Mouse (Mus musculus) ES-E14 (cell line): ENCODE measurements at regions not wholly inside any gene's neighbourhood (a gene's known extent, or its start where the extent isn't known, plus 50 kb on each side); places are given as distances from the start of the nearest gene placed in this dataset.

Source experiments
- DNase-seq: peaks from one replicate; pipeline ENCODE4 v3.0.0-alpha.2; 2013; ENCODE audit warnings: low read depth, low spot score
- H3K27ac ChIP-seq: 2 replicates; pipeline ENCODE4 v1.5.1; 2012; ENCODE audit warnings: low read depth, mild to moderate bottlenecking, low read length, moderate library complexity, mixed read lengths; ENCODE audit not compliant: poor library complexity, insufficient read depth, severe bottlenecking
- H3K36me3 ChIP-seq: 2 replicates; pipeline ENCODE4 v1.6.1; 2012; ENCODE audit warnings: mild to moderate bottlenecking, low read length, moderate library complexity, mixed read lengths; ENCODE audit not compliant: control insufficient read depth, poor library complexity, insufficient read depth, severe bottlenecking
- H3K4me1 ChIP-seq, 2 experiments: fragments of 150-350 bp in 1 of 2; sonication (generic) in 1 of 2; 2 replicates each; pipeline ENCODE4 v1.6.1; 2012; ENCODE audit warnings: low read length in 2 of 2, mild to moderate bottlenecking in 1 of 2, mixed read lengths in 1 of 2; ENCODE audit not compliant: control insufficient read depth in 2 of 2, insufficient read depth in 2 of 2, poor library complexity in 1 of 2
- H3K4me3 ChIP-seq, 2 experiments: fragments of 150-350 bp in 1 of 2; sonication (generic) in 1 of 2; 2 replicates each; pipeline ENCODE4 v1.5.1; 2012; ENCODE audit warnings: low read length in 2 of 2, low read depth in 1 of 2, mild to moderate bottlenecking in 1 of 2, mixed read lengths in 1 of 2; ENCODE audit not compliant: insufficient read depth in 1 of 2, poor library complexity in 1 of 2, severe bottlenecking in 1 of 2
- H3K9ac ChIP-seq: 2 replicates; pipeline ENCODE4 v1.6.1; 2012; ENCODE audit warnings: low read depth, mild to moderate bottlenecking, low read length, mixed read lengths; ENCODE audit not compliant: poor library complexity, insufficient read depth, severe bottlenecking
- H3K9me3 ChIP-seq: fragments of 150-350 bp; sonication (generic); 2 replicates; pipeline ENCODE4 v1.6.1; 2012; ENCODE audit warnings: low read depth, mild to moderate bottlenecking, low read length; ENCODE audit not compliant: control insufficient read depth, insufficient read depth
- CHD2 ChIP-seq: IDR thresholded peaks from 2 replicates; pipeline ENCODE4 v1.6.1; 2014; ENCODE audit warnings: mild to moderate bottlenecking, low read depth, low read length, inconsistent platforms
- HCFC1 ChIP-seq: IDR thresholded peaks from 2 replicates; pipeline ENCODE4 v1.6.1; 2012; ENCODE audit warnings: low read length, inconsistent platforms, borderline replicate concordance; ENCODE audit not compliant: insufficient read depth
- MAFK ChIP-seq: IDR thresholded peaks from 2 replicates; pipeline ENCODE4 v1.6.1; 2014; ENCODE audit warnings: mild to moderate bottlenecking, low read depth, low read length, inconsistent platforms; ENCODE audit not compliant: insufficient read depth
- ZC3H11A ChIP-seq: IDR thresholded peaks from 2 replicates; pipeline ENCODE4 v1.6.1; 2012; ENCODE audit warnings: low read depth, mild to moderate bottlenecking, inconsistent platforms, low read length, borderline replicate concordance
- ZNF384 ChIP-seq: IDR thresholded peaks from 2 replicates; pipeline ENCODE4 v1.6.1; 2012; ENCODE audit warnings: low read depth, low read length, inconsistent platforms
- in situ Hi-C, 2 experiments: fragments of 600-800 bp; cut with MboI; formaldehyde crosslinking; loops; one replicate each; pipeline ENCODE4 v1.15.1; 2025; ENCODE audit warnings: low sequenced_read_pairs in 2 of 2, inconsistent platforms in 1 of 2; ENCODE audit not compliant: unreplicated experiment in 2 of 2

- TF ChIP-seq ZC3H11A (no peak), CHD2 (no peak), MAFK (no peak), ZNF384 (no peak), HCFC1 (no peak)
- no peaks in the 10 kb centered on the region for H3K4me1 ChIP-seq
These were observed 353.0 kb downstream of the Ets1 start for GRCm38 (mm10) chr9:32989006-32989405.

GRCm38 (mm10) chr9:32998323-32998722 is 362.3 kb downstream of the Ets1 start:
- H3K4me1 ChIP-seq: no peaks in the 10 kb centered on the region
- no peak overlapping the region for H3K9ac ChIP-seq
- in situ Hi-C loops: no loop called here
- H3K36me3 ChIP-seq: no peaks in the 10 kb centered on the region
- H3K27ac ChIP-seq: no peak overlapping the region
- no peak for DNase-seq
- no peak overlapping the region for H3K4me3 ChIP-seq
- TF ChIP-seq CHD2 (no peak), MAFK (peak; percentile 88)
- no peaks in the 10 kb centered on the region for H3K9me3 ChIP-seq

More at GRCm38 (mm10) chr9:32989006-32989405, 353.0 kb downstream of the Ets1 start:
- Histone ChIP-seq H3K4me3 (no peak overlapping the region), H3K36me3 (no peaks in the 10 kb centered on the region), H3K9ac (no peak overlapping the region), H3K9me3 (no peaks in the 10 kb centered on the region), H3K27ac (no peak overlapping the region)
- in situ Hi-C loops: no loop called here
- DNase-seq: no peak

GRCm38 (mm10) chr9:33000691-33001164 is 364.7 kb downstream of the Ets1 start:
- H3K27ac ChIP-seq: no peak overlapping the region
- no peak overlapping the region for H3K9ac ChIP-seq
- in situ Hi-C loops: no loop called here
- TF ChIP-seq HCFC1: no peak
- TF ChIP-seq CHD2: no peak
- TF ChIP-seq ZC3H11A: no peak
- TF ChIP-seq ZNF384: no peak
- TF ChIP-seq MAFK: no peak
- no peak for DNase-seq
- H3K9me3 ChIP-seq: no peaks in the 10 kb centered on the region
- no peaks in the 10 kb centered on the region for H3K36me3 ChIP-seq
- H3K4me1 ChIP-seq: no peaks in the 10 kb centered on the region
- no peak overlapping the region for H3K4me3 ChIP-seq

- no peaks in the 10 kb centered on the region for H3K9me3 ChIP-seq
- TF ChIP-seq ZC3H11A (no peak), HCFC1 (no peak), CHD2 (no peak)
- in situ Hi-C loops: no loop called here
- no peaks in the 10 kb centered on the region for H3K4me1 ChIP-seq
- no peak overlapping the region for H3K9ac ChIP-seq
- no peak overlapping the region for H3K4me3 ChIP-seq
- H3K36me3 ChIP-seq: no peaks in the 10 kb centered on the region
- no peak overlapping the region for H3K27ac ChIP-seq
- DNase-seq: no peak
These were observed 365.3 kb downstream of the Ets1 start for GRCm38 (mm10) chr9:33001165-33001949.

- Histone ChIP-seq H3K9me3 (no peaks in the 10 kb centered on the region), H3K4me3 (no peak overlapping the region), H3K36me3 (no peaks in the 10 kb centered on the region), H3K9ac (no peak overlapping the region), H3K27ac (no peak overlapping the region), H3K4me1 (no peaks in the 10 kb centered on the region)
- TF ChIP-seq ZNF384 (no peak), ZC3H11A (no peak), MAFK (no peak), HCFC1 (no peak), CHD2 (no peak)
- no peak for DNase-seq
- in situ Hi-C loops: no loop called here
These were observed 367.9 kb downstream of the Ets1 start for GRCm38 (mm10) chr9:33003880-33004279.
